Mouse (Mus musculus): ENCODE results near the gene Fam89b.

The Fam89b gene

GRCm38 (mm10) chr19:5710581-5710980, 18.9 kb downstream of the Fam89b start:
- no peak for DNase-seq

- DNase-seq, result no peak
Measured at GRCm38 (mm10) chr19:5710068-5710467, 19.4 kb downstream of the Fam89b start.

- no peak for DNase-seq
Measured at GRCm38 (mm10) chr19:5704801-5705571, 24.5 kb downstream of the Fam89b start.

GRCm38 (mm10) chr19:5704163-5704800, 25.2 kb downstream of the Fam89b start, which contains the start of gene Kcnk7:
Gene Kcnk7 (plus strand): TSS chr19:5704367.
- DNase-seq, result no peak

- no peak for DNase-seq
Measured at GRCm38 (mm10) chr19:5695849-5696462, 33.5 kb downstream of the Fam89b start.

GRCm38 (mm10) chr19:5693801-5694200, 35.7 kb downstream of the Fam89b start:
- no peak for DNase-seq

- no peak for DNase-seq
Measured at GRCm38 (mm10) chr19:5692913-5693396, 36.5 kb downstream of the Fam89b start.

GRCm38 (mm10) chr19:5692086-5692912, 37.2 kb downstream of the Fam89b start:
- peak; percentile 45 for DNase-seq

GRCm38 (mm10) chr19:5691601-5692000, 37.9 kb downstream of the Fam89b start:
- DNase-seq, result no peak

- peak; percentile 73 for DNase-seq
Measured at GRCm38 (mm10) chr19:5690343-5690735, 39.1 kb downstream of the Fam89b start.

- DNase-seq, result peak; percentile 79
Measured at GRCm38 (mm10) chr19:5689565-5690342, 39.7 kb downstream of the Fam89b start.

GRCm38 (mm10) chr19:5689088-5689428, 40.4 kb downstream of the Fam89b start:
- no peak for DNase-seq

- DNase-seq, result peak; percentile 99
Measured at GRCm38 (mm10) chr19:5688200-5689087, 41.0 kb downstream of the Fam89b start, which contains the start of the genes Map3k11 and Pcnx3. Gene Map3k11 (plus strand): TSS chr19:5688742. Gene Pcnx3 (minus strand): TSS chr19:5688908.

- no peak for DNase-seq
Measured at GRCm38 (mm10) chr19:5687738-5688137, 41.7 kb downstream of the Fam89b start.

- DNase-seq, result peak; percentile 37
Measured at GRCm38 (mm10) chr19:5686954-5687353, 42.5 kb downstream of the Fam89b start.

GRCm38 (mm10) chr19:5686437-5686836, 43.0 kb downstream of the Fam89b start:
- DNase-seq, result no peak

- no peak for DNase-seq
Measured at GRCm38 (mm10) chr19:5685861-5686260, 43.6 kb downstream of the Fam89b start.

GRCm38 (mm10) chr19:5685431-5685830, 44.0 kb downstream of the Fam89b start:
- no peak for DNase-seq

- DNase-seq, result peak; percentile 40
Measured at GRCm38 (mm10) chr19:5684985-5685384, 44.5 kb downstream of the Fam89b start.

- DNase-seq, result no peak
Measured at GRCm38 (mm10) chr19:5684236-5684635, 45.2 kb downstream of the Fam89b start.

GRCm38 (mm10) chr19:5680432-5680831, 49.0 kb downstream of the Fam89b start:
- no peak for DNase-seq
